Mouse (Mus musculus) kidney, adult 18-20 months (tissue): Measurements from ENCODE around the gene Myo3b.
A peak's percentile ranks its signal among the peaks of the same experiment; 100 is the strongest.
"Not testable (repeated sequence)": the region's sequence is repeated elsewhere in the genome, so short reads cannot be mapped to it uniquely, and the experiment has no call there.

ENCODE experiments used
- DNase-seq: peaks from one replicate; pipeline ENCODE4 v3.0.0; 2021

Gene Myo3b

GRCm38 (mm10) chr2:70038752-70039151 lies at the start of gene Myo3b:
Gene Myo3b (plus strand): TSS chr2:70039126.
- DNase-seq, result no peak

- no peak for DNase-seq
These were observed 49.7 kb upstream of the Myo3b start for GRCm38 (mm10) chr2:69989224-69989623.

- DNase-seq, result no peak
These were observed 48.3 kb upstream of the Myo3b start for GRCm38 (mm10) chr2:69990647-69991046.

- DNase-seq, result not testable (repeated sequence)
These were observed 44.7 kb upstream of the Myo3b start for GRCm38 (mm10) chr2:69994082-69994736.

GRCm38 (mm10) chr2:69994779-69995178 lies 44.1 kb upstream of the Myo3b start:
- no peak for DNase-seq

GRCm38 (mm10) chr2:69999097-69999770 lies 39.7 kb upstream of the Myo3b start:
- no peak for DNase-seq

- no peak for DNase-seq
These were observed 38.6 kb upstream of the Myo3b start for GRCm38 (mm10) chr2:70000316-70000715.

- no peak for DNase-seq
These were observed 32.4 kb upstream of the Myo3b start for GRCm38 (mm10) chr2:70006492-70006891.

GRCm38 (mm10) chr2:70012941-70013340 lies 26.0 kb upstream of the Myo3b start:
- DNase-seq, result no peak

GRCm38 (mm10) chr2:70018236-70018635 lies 20.7 kb upstream of the Myo3b start:
- no peak for DNase-seq

GRCm38 (mm10) chr2:70024454-70024853 lies 14.5 kb upstream of the Myo3b start:
- DNase-seq, result no peak

GRCm38 (mm10) chr2:70025711-70026110 lies 13.2 kb upstream of the Myo3b start:
- DNase-seq, result no peak

GRCm38 (mm10) chr2:70031472-70031871 lies 7.5 kb upstream of the Myo3b start:
- no peak for DNase-seq

- no peak for DNase-seq
These were observed 4.0 kb upstream of the Myo3b start for GRCm38 (mm10) chr2:70034895-70035294.

- no peak for DNase-seq
These were observed 3.6 kb upstream of the Myo3b start for GRCm38 (mm10) chr2:70035358-70035757.

GRCm38 (mm10) chr2:70037221-70037620 lies 1.7 kb upstream of the Myo3b start:
- peak; percentile 49 for DNase-seq

- no peak for DNase-seq
These were observed 5.5 kb downstream of the Myo3b start for GRCm38 (mm10) chr2:70044466-70044865.

- DNase-seq, result no peak
These were observed 8.9 kb downstream of the Myo3b start for GRCm38 (mm10) chr2:70047868-70048267.

- no peak for DNase-seq
These were observed 14.9 kb downstream of the Myo3b start for GRCm38 (mm10) chr2:70053803-70054202.

GRCm38 (mm10) chr2:70058201-70058600 lies 19.3 kb downstream of the Myo3b start:
- DNase-seq, result no peak

- DNase-seq, result no peak
These were observed 21.7 kb downstream of the Myo3b start for GRCm38 (mm10) chr2:70060359-70061345.

GRCm38 (mm10) chr2:70065116-70065515 lies 26.2 kb downstream of the Myo3b start:
- no peak for DNase-seq

- no peak for DNase-seq
These were observed 26.9 kb downstream of the Myo3b start for GRCm38 (mm10) chr2:70065729-70066300.
